Mouse (Mus musculus) kidney, adult 11 months (tissue): ENCODE data around the gene Slc25a54.

Experiments used
- DNase-seq: peaks from one replicate; pipeline ENCODE4 v3.0.0; 2022

Gene Slc25a54

GRCm38 (mm10) chr3:109129768-109130167 lies 49.5 kb downstream of the Slc25a54 start:
- DNase-seq = no peak

DNA sequence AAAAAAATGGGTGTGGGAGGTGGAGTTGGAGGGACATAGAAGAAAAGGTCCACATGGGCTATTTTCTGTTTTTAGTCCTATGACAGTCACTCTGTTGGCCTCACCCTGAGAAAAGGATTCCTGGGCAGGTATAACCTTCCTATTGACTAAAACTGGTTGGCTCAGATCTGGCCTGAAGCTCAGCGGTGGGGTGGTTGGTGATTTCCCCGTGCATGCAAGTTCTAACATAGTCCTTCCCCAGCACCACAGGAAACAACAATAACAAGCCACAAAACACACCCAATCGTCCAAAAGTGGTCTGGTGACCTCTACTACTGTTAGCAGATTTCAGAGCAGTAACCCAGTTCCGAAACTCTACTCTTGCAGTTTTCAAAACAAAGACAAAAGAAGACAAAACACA lies 52.7 kb downstream of the Slc25a54 start:
- no peak for DNase-seq

DNA sequence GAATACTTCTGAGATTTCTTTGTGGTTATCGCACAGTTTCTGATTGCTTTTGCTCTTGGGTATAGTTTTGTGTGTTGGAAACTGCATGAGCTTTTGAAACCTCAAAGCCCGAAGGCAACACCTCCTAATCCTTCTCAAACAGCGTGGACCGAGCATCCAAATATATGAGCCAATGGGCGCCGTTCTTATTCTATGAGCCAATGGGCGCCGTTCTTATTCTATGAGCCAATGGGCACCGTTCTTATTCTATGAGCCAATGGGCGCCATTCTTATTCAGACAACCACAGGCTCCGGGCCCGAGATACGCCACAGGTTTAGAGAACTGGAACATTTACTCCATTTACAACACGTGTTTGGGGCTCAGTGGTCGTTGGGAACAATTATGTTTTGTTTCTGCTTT lies 53.8 kb downstream of the Slc25a54 start:
- DNase-seq = no peak

DNA sequence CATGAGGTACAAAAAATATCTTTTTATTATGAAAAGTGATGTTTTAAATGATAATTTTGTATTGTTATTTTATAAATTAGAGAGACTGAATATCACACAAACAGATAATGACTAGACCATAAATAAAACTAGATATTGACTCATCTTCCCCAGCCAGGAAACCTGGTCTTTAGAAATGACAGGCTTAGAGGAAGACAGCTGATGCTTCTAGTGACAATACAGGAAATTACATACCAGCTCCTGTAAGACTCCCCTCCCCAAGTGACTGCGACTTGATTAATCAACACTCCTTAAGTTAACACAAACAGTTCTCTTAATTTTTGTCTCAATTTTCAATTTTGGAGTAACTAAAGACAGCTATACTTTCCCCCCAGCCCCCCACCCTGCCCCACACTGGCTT lies 55.1 kb downstream of the Slc25a54 start:
- DNase-seq = no peak

- DNase-seq = no peak
These were observed 72.3 kb downstream of the Slc25a54 start for GRCm38 (mm10) chr3:109152561-109152960.

- no peak for DNase-seq
These were observed 73.1 kb downstream of the Slc25a54 start for GRCm38 (mm10) chr3:109153410-109153809.

GRCm38 (mm10) chr3:109155926-109156669 lies 75.8 kb downstream of the Slc25a54 start:
- DNase-seq = no peak

GRCm38 (mm10) chr3:109157481-109157880 lies 77.2 kb downstream of the Slc25a54 start:
- no peak for DNase-seq

- no peak for DNase-seq
These were observed 83.8 kb downstream of the Slc25a54 start for GRCm38 (mm10) chr3:109164088-109164487.

DNA sequence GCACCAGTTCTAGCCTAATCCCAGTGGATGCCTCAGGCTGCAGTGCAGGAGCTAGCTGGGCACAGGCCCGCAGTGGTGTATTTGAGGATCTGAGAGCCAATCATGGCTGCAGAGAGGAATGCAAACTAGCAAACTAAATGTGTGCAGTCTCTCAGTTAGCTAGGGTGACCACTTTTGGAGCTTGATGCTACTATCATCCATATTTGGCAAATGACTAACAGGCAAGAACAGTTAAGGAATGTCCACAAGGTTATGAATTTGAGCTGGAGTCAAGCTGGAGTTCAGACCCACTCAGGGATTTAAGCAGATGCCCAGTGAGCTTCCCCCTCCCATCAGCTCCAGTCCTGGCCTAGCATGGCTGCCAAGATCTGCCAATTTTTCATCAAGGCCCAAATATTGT lies 84.4 kb downstream of the Slc25a54 start:
- DNase-seq = no peak

DNA sequence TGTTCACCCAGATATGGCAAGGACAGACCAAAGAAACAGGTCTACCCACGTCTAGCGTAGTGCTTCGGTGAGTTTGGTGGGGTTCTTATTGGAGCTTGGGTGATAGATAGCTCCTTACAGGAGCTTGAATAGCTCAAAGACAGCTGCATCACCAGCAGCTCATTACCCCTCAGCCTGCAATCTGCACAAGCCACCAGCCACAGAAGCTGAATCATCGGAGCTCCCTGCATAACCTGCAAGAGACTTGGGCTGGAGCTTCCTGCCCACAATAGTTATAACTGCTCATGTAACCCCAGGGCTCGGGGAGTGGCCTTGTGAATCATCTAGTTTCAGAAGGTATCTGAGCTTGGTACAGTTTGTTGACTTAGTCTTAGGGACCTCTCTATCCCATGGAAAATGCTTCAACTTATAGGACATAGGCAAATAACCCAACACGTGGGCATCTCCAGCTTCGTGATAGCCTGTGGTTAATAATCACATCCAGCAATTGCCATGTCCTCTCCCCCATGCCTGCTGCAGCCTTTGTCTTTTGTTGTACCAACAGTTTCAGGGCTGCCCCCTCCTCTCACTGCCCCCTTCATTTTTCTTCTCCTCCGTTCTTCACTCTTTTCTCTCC lies 85.1 kb downstream of the Slc25a54 start:
- no peak for DNase-seq
